ENCODE assay signal across 22 mouse cellular contexts in genomic region chr5:28191201-28192098, GRCm38 (mm10). TPM values are rescaled to one million over a fixed set of nuclear protein-coding genes. Genes with fewer than 3 reads are reported as not detected.
DNase-seq lines count a peak whose midpoint lies in the region; ATAC-seq lines count a peak whose summit lies in the region.
"Had no signal": no experiment of that assay in that cellular context is flagged by ENCODE, and none has a peak within 500 bp of the region (broad histone marks: within the 10 kb centered on the region; RNA-seq: fewer than 3 reads in every experiment).

No protein-coding gene starts in this region.

- no peak for DNase-seq in cerebellum, postnatal 4 days (ENCODE audit: low spot score in 2 of 2)
- peak; percentile 77 to 87 for DNase-seq in cerebellum, adult 18-20 months
- DNase-seq in cerebellum, postnatal 36 days: peak; percentile 74 to 77
- DNase-seq in frontal cortex, postnatal 25 days (ENCODE audit: low spot score in 2 of 2): no peak
- DNase-seq: adrenal gland, adult 8-10 months; embryo, embryonic 11 days; forebrain, postnatal 0 days; heart, adult 18-20 months; kidney, adult 18-20 months; kidney, postnatal 10 days; thymus, postnatal 36 days had no signal

- no peak overlapping the region for H3K4me3 ChIP-seq in midbrain, embryonic 13.5 days (replicated peaks)
- H3K4me3 ChIP-seq: heart, embryonic 15.5 days; limb, embryonic 13.5 days had no signal

- H3K9ac ChIP-seq in midbrain, embryonic 13.5 days (replicated peaks): no peak overlapping the region; the same call in 1 of the 2 replicates
- H3K9ac ChIP-seq: forebrain, postnatal 0 days; heart, embryonic 15.5 days; limb, embryonic 13.5 days; liver, embryonic 14.5 days had no signal

- H3K4me1 ChIP-seq in midbrain, embryonic 13.5 days (replicated peaks): peaks cover 25% of the 10 kb centered on the region
- H3K4me1 ChIP-seq: heart, embryonic 15.5 days; limb, embryonic 13.5 days had no signal

- 10% methylated on average over 3 of the region's 3 CpGs for WGBS in midbrain, embryonic 13.5 days

- ATAC-seq in cerebellum, adult (ENCODE audit: insufficient number of reproducible peaks, low FRiP score, low TSS enrichment): peak; percentile 88
- ATAC-seq in midbrain, embryonic 13.5 days: peak; percentile 43
- ATAC-seq in erythroid progenitor cell, adult 5-6 weeks (replicated peaks; ENCODE audit: low FRiP score, poor library complexity, severe bottlenecking): no peak
- no peak for ATAC-seq in activated CD4-positive, CD25-positive, alpha-beta regulatory T cell, adult 4 months
- ATAC-seq: forebrain, postnatal 0 days; lung, postnatal 0 days had no signal

- H3K27ac ChIP-seq in midbrain, embryonic 13.5 days: peak overlapping the region; percentile 42
- H3K27ac ChIP-seq: heart, embryonic 15.5 days; limb, embryonic 13.5 days; liver, embryonic 14.5 days had no signal

- peaks cover 14% of the 10 kb centered on the region for H3K27me3 ChIP-seq in midbrain, embryonic 13.5 days

- H3K36me3 ChIP-seq in midbrain, embryonic 13.5 days: no peaks in the 10 kb centered on the region
- H3K36me3 ChIP-seq: heart, embryonic 15.5 days; limb, embryonic 13.5 days had no signal

- no peaks in the 10 kb centered on the region for H3K9me3 ChIP-seq in midbrain, embryonic 13.5 days
- H3K9me3 ChIP-seq: heart, embryonic 15.5 days; limb, embryonic 13.5 days had no signal

- no peak overlapping the region for H3K4me2 ChIP-seq in midbrain, embryonic 13.5 days (replicated peaks)
- H3K4me2 ChIP-seq: heart, embryonic 15.5 days; limb, embryonic 13.5 days had no signal

RNA-seq across cellular contexts. Expression of gene En2, which starts 26.0 kb away (rescaled TPM):
- 1.9 and 2.2 TPM in 2 replicates for polyA plus RNA-seq in midbrain, embryonic 13.5 days (2015; fragmentation: Nextera tagmentation; extraction: Ambion mirVana)
- total RNA-seq in erythroid progenitor cell, adult 5-6 weeks (2015; ENCODE audit: low replicate concordance): not detected in 2 replicates
- not detected in 2 replicates for total RNA-seq in erythroid progenitor cell, adult 5-6 weeks (2017; ENCODE audit: low replicate concordance)
- polyA plus RNA-seq in activated CD4-positive, CD25-positive, alpha-beta regulatory T cell, adult 4 months (2017; shearing (Covaris generic)): not detected
- total RNA-seq: megakaryocyte-erythroid progenitor cell, adult 5-6 weeks; MEL had no signal
- polyA plus RNA-seq: forebrain, postnatal 0 days; heart, embryonic 15.5 days; limb, embryonic 13.5 days; liver, embryonic 14.5 days; lung, postnatal 0 days had no signal

RNA-seq across cellular contexts. Expression of gene Cnpy1, which starts 54.2 kb away (rescaled TPM):
- polyA plus RNA-seq in midbrain, embryonic 13.5 days (2015; fragmentation: Nextera tagmentation; extraction: Ambion mirVana): 85.5 and 90.2 TPM in 2 replicates
- not detected in 2 replicates for total RNA-seq in erythroid progenitor cell, adult 5-6 weeks (2015; ENCODE audit: low replicate concordance)
- total RNA-seq in erythroid progenitor cell, adult 5-6 weeks (2017; ENCODE audit: low replicate concordance): not detected in 2 replicates
- not detected for polyA plus RNA-seq in activated CD4-positive, CD25-positive, alpha-beta regulatory T cell, adult 4 months (2017; shearing (Covaris generic))
- total RNA-seq: adrenal gland, adult 8-10 months; gastrocnemius, adult 8-10 months; heart, adult 18-20 months; megakaryocyte-erythroid progenitor cell, adult 5-6 weeks; MEL had no signal
- polyA plus RNA-seq: heart, embryonic 15.5 days had no signal

Comparison
In these comparisons a context has a peak if more than half of its experiments do, and no peak if none do; other contexts are left out.
1. DNase-seq: peak in cerebellum, adult 18-20 months (2 of 2) and cerebellum, postnatal 36 days (2 of 2); none in cerebellum, postnatal 4 days (0 of 2) and frontal cortex, postnatal 25 days (0 of 2).
2. ATAC-seq: peak in cerebellum, adult (single experiment) and midbrain, embryonic 13.5 days (single experiment); none in erythroid progenitor cell, adult 5-6 weeks (single experiment) and activated CD4-positive, CD25-positive, alpha-beta regulatory T cell, adult 4 months (single experiment).
3. RNA of gene Cnpy1, which starts 54.2 kb away (polyA plus RNA-seq): 85.5 to 90.2 TPM in midbrain, embryonic 13.5 days; not detected in activated CD4-positive, CD25-positive, alpha-beta regulatory T cell, adult 4 months; every median in the first group is over 10 times any median in the second.